Mouse (Mus musculus): Measurements from ENCODE around the gene Psmb8.

GRCm38 (mm10) chr17:34217216-34217928, 19.9 kb downstream of the Psmb8 start:
- TF ChIP-seq POLR2A (IDR thresholded peaks at IDR 0.05; ENCODE audit: borderline replicate concordance, extremely low read depth, low read depth, low read length) = no peak
- TF ChIP-seq CTCF (IDR thresholded peaks at IDR 0.05; ENCODE audit: insufficient read depth, low read length) = no peak

All from lung, adult 2 months (tissue).